10 mouse cellular contexts compared by ENCODE assay signal in the genomic region with DNA sequence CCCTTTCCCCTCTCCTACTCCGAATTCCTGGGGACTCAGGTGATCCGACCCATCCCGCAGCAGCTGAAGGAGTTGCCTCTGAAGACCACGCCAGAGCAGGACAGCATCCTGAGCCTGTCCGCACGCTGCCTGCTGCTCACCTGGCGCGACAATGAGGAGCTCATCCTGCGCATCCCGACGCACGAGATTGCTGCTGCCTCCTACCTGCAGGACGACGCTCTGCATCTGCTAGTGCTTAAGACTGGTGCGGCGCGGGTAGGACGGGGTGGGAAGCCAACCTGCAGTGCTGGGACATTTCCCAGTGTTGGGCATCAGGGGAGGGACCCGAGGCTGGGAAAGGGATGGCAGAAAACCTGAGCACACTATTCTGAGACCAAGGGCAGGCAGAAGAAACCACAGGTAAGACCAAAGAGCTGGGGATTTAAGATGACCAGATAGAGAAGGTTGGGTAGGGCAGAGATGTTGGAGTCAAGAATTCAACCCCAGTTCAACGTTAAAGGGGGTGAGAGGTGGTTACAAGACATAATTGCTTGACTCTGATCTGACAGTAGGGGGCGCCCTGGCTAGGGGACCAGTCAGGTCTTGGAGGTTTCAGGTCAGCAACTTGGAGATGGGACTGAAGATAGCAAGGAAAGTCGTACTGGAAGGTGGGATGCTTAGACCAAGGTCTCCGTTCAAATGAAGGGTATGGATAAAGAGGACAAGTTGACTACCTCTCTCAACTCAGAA. TPM values are rescaled to one million over a fixed set of nuclear protein-coding genes. Genes with fewer than 3 reads are reported as not detected.
DNase-seq lines count a peak whose midpoint lies in the region; ATAC-seq and TF ChIP-seq lines count a peak whose summit lies in the region.
"Had no signal": no experiment of that assay in that cellular context is flagged by ENCODE, and none has a peak within 500 bp of the region (broad histone marks: within the 10 kb centered on the region; RNA-seq: fewer than 3 reads in every experiment).

No protein-coding gene starts in this region.

- no peak for TF ChIP-seq POLR2A in heart, adult 2 months (IDR thresholded peaks at IDR 0.05; ENCODE audit: insufficient read depth, low read depth, low read length)
- no peak for TF ChIP-seq POLR2A in ES-Bruce4 (IDR thresholded peaks at IDR 0.05; ENCODE audit: insufficient read depth, low read length)

- no peak overlapping the region for H3K4me2 ChIP-seq in kidney, postnatal 0 days (ENCODE audit: low read length)
- H3K4me2 ChIP-seq in neural tube, embryonic 12.5 days (replicated peaks): peak overlapping the region; percentile 63; the same call in 1 of the 2 replicates

- 34% methylated on average over 23 of the region's 23 CpGs for WGBS in heart, adult 2 months
- 16% methylated on average over 23 of the region's 23 CpGs for WGBS in kidney, postnatal 0 days
- 11% methylated on average over 23 of the region's 23 CpGs for WGBS in neural tube, embryonic 12.5 days

- no peaks in the 10 kb centered on the region for H3K36me3 ChIP-seq in heart, adult 2 months (ENCODE audit: control insufficient read depth, insufficient read depth, low read length)
- no peaks in the 10 kb centered on the region for H3K36me3 ChIP-seq in ES-Bruce4 (ENCODE audit: control insufficient read depth, insufficient read depth, low read length, poor library complexity, severe bottlenecking)
- H3K36me3 ChIP-seq in kidney, postnatal 0 days (ENCODE audit: insufficient read depth, low read length): no peaks in the 10 kb centered on the region
- no peaks in the 10 kb centered on the region for H3K36me3 ChIP-seq in neural tube, embryonic 12.5 days
- H3K36me3 ChIP-seq: heart, embryonic 15.5 days had no signal

- no peak for ATAC-seq in kidney, postnatal 0 days (replicated peaks; ENCODE audit: low FRiP score, low read depth)
- ATAC-seq in neural tube, embryonic 12.5 days (ENCODE audit: low FRiP score, low read depth): 0 out of 2 replicates have a peak, but pooled peaks have one; percentile 17
- no peak for ATAC-seq in inflammation-experienced regulatory T-cells, adult 6 months

- no peak overlapping the region for H3K4me3 ChIP-seq in heart, adult 2 months
- no peak overlapping the region for H3K4me3 ChIP-seq in ES-Bruce4 (ENCODE audit: low read depth, low read length)
- H3K4me3 ChIP-seq in kidney, postnatal 0 days (replicated peaks; ENCODE audit: low read depth, low read length): no peak overlapping the region
- H3K4me3 ChIP-seq in neural tube, embryonic 12.5 days: no peak overlapping the region

- no peak for TF ChIP-seq EP300 in heart, adult 2 months (IDR thresholded peaks at IDR 0.05; ENCODE audit: insufficient read depth, low read depth, low read length)
- TF ChIP-seq EP300 in ES-Bruce4 (IDR thresholded peaks at IDR 0.05; ENCODE audit: insufficient read depth, low read depth, low read length): no peak

- H3K27me3 ChIP-seq in heart, adult 2 months (ENCODE audit: control insufficient read depth, insufficient read depth, low read length): peaks cover 9% of the 10 kb centered on the region
- H3K27me3 ChIP-seq in ES-Bruce4 (ENCODE audit: control insufficient read depth, insufficient read depth, low read length, poor library complexity, severe bottlenecking): peaks cover 7% of the 10 kb centered on the region
- H3K27me3 ChIP-seq in kidney, postnatal 0 days (ENCODE audit: insufficient read depth, low read length): peaks cover 32% of the 10 kb centered on the region
- H3K27me3 ChIP-seq in neural tube, embryonic 12.5 days (replicated peaks): peaks cover 55% of the 10 kb centered on the region

- no peaks in the 10 kb centered on the region for H3K9me3 ChIP-seq in ES-Bruce4 (replicated peaks; ENCODE audit: control insufficient read depth, insufficient read depth, low read length, poor library complexity, severe bottlenecking)
- H3K9me3 ChIP-seq in kidney, postnatal 0 days (replicated peaks; ENCODE audit: low read length): no peaks in the 10 kb centered on the region
- H3K9me3 ChIP-seq in neural tube, embryonic 12.5 days: no peaks in the 10 kb centered on the region
- H3K9me3 ChIP-seq: heart, embryonic 15.5 days had no signal

- peak; percentile 69 for TF ChIP-seq CTCF in heart, adult 2 months (IDR thresholded peaks at IDR 0.05)
- TF ChIP-seq CTCF in ES-Bruce4 (IDR thresholded peaks at IDR 0.05; ENCODE audit: low read depth, low read length): peak; percentile 71
- TF ChIP-seq CTCF in kidney, postnatal 0 days (IDR thresholded peaks at IDR 0.05; ENCODE audit: low read depth): peak; percentile 45; the same call in 1 of the 2 replicates

- H3K27ac ChIP-seq in heart, adult 2 months: no peak overlapping the region; the same call in 1 of the 2 replicates
- no peak overlapping the region for H3K27ac ChIP-seq in ES-Bruce4 (ENCODE audit: insufficient read depth, low read length)
- no peak overlapping the region for H3K27ac ChIP-seq in kidney, postnatal 0 days
- no peak overlapping the region for H3K27ac ChIP-seq in neural tube, embryonic 12.5 days
- H3K27ac ChIP-seq: heart, embryonic 15.5 days had no signal

- no peak for DNase-seq in heart, adult 2 months
- no peak for DNase-seq in heart, adult 9 months (ENCODE audit: low spot score in 2 of 2)
- peak; percentile 62 to 77 for DNase-seq in cerebellum, postnatal 14 days
- DNase-seq in kidney, postnatal 0 days (ENCODE audit: low spot score): peak; percentile 50
- DNase-seq in left cerebral cortex, adult 9 months (ENCODE audit: low spot score in 2 of 2): no peak

- peaks cover 2% of the 10 kb centered on the region; the same call in 1 of the 2 replicates for H3K79me2 ChIP-seq in heart, adult 2 months (replicated peaks; ENCODE audit: control insufficient read depth, insufficient read depth, low read length)

- intact Hi-C loops in heart, adult 2 months (cut with DNase I): no loop called here

- no peak overlapping the region for H3K9ac ChIP-seq in heart, adult 2 months (ENCODE audit: low read depth, low read length)
- H3K9ac ChIP-seq in ES-Bruce4 (ENCODE audit: low read depth, poor library complexity, severe bottlenecking): no peak overlapping the region
- H3K9ac ChIP-seq in kidney, postnatal 0 days (ENCODE audit: low read depth, low read length): no peak overlapping the region
- H3K9ac ChIP-seq in neural tube, embryonic 12.5 days: no peak overlapping the region

- H3K4me1 ChIP-seq in heart, adult 2 months (ENCODE audit: control insufficient read depth, insufficient read depth, low read length): peaks cover 11% of the 10 kb centered on the region
- H3K4me1 ChIP-seq in ES-Bruce4 (ENCODE audit: control insufficient read depth, insufficient read depth, low read length): no peaks in the 10 kb centered on the region
- no peaks in the 10 kb centered on the region for H3K4me1 ChIP-seq in kidney, postnatal 0 days (replicated peaks; ENCODE audit: insufficient read depth, low read length)
- H3K4me1 ChIP-seq in neural tube, embryonic 12.5 days: peaks cover 9% of the 10 kb centered on the region

RNA-seq across cellular contexts. Expression of a gene that starts 5.2 kb away (rescaled TPM):
- total RNA-seq in heart, adult 2 months (2021): 10 to 100 TPM; 13.3 to 15.9 TPM
- 43.4 and 44.3 TPM in 2 replicates for polyA plus RNA-seq in heart, adult 2 months (2012; rRNA removed)
- polyA plus RNA-seq in ES-Bruce4 (2011; ENCODE audit: insufficient read depth, insufficient read length, low read depth, missing spikeins): not detected in 2 replicates
- 3.4 TPM in 2 replicates for polyA plus RNA-seq in kidney, postnatal 0 days (2015; fragmentation: Nextera tagmentation; extraction: Ambion mirVana)
- 2.5 and 3.3 TPM in 2 replicates for polyA plus RNA-seq in neural tube, embryonic 12.5 days (2016; fragmentation: Nextera tagmentation; extraction: Ambion mirVana)
- polyA plus RNA-seq in inflammation-experienced regulatory T-cells, adult 6 months (2017; shearing (Covaris generic)): not detected
- total RNA-seq: neutrophil, adult 5-6 weeks had no signal

RNA-seq across cellular contexts. Expression of a gene that starts 37.3 kb away (rescaled TPM):
- total RNA-seq in heart, adult 2 months (2021): 1 to 10 TPM; 1.5 TPM
- 1.9 and 2.9 TPM in 2 replicates for polyA plus RNA-seq in heart, adult 2 months (2012; rRNA removed)
- polyA plus RNA-seq in ES-Bruce4 (2011; ENCODE audit: insufficient read depth, insufficient read length, low read depth, missing spikeins): 2.4 TPM in 2 replicates
- polyA plus RNA-seq in kidney, postnatal 0 days (2015; fragmentation: Nextera tagmentation; extraction: Ambion mirVana): 3.6 and 4.3 TPM in 2 replicates
- polyA plus RNA-seq in neural tube, embryonic 12.5 days (2016; fragmentation: Nextera tagmentation; extraction: Ambion mirVana): 2.5 and 2.6 TPM in 2 replicates
- 1 to 10 TPM in 1 of 3 experiments, under 1 TPM in 1, not detected in 1; 0.28 to 1.0 TPM for polyA plus RNA-seq in inflammation-experienced regulatory T-cells, adult 6 months (2017; shearing (Covaris generic))

RNA-seq across cellular contexts. Expression of a gene that starts 39.3 kb away (rescaled TPM):
- total RNA-seq in heart, adult 2 months (2021): not detected
- polyA plus RNA-seq in heart, adult 2 months (2012; rRNA removed): 0.08 TPM in 1 of 2 replicates, not detected in the other
- polyA plus RNA-seq in ES-Bruce4 (2011; ENCODE audit: insufficient read depth, insufficient read length, low read depth, missing spikeins): not detected in 2 replicates
- polyA plus RNA-seq in kidney, postnatal 0 days (2015; fragmentation: Nextera tagmentation; extraction: Ambion mirVana): not detected in 2 replicates
- 2.6 and 2.9 TPM in 2 replicates for polyA plus RNA-seq in neural tube, embryonic 12.5 days (2016; fragmentation: Nextera tagmentation; extraction: Ambion mirVana)
- not detected for polyA plus RNA-seq in inflammation-experienced regulatory T-cells, adult 6 months (2017; shearing (Covaris generic))
- total RNA-seq: neutrophil, adult 5-6 weeks had no signal
- polyA plus RNA-seq: heart, embryonic 15.5 days had no signal

RNA-seq across cellular contexts. Expression of a gene that starts 55.7 kb away (rescaled TPM):
- 100 to 1,000 TPM; 117 to 127 TPM for total RNA-seq in heart, adult 2 months (2021)
- 125 and 186 TPM in 2 replicates for polyA plus RNA-seq in heart, adult 2 months (2012; rRNA removed)
- polyA plus RNA-seq in ES-Bruce4 (2011; ENCODE audit: insufficient read depth, insufficient read length, low read depth, missing spikeins): 39.8 and 44.2 TPM in 2 replicates
- polyA plus RNA-seq in kidney, postnatal 0 days (2015; fragmentation: Nextera tagmentation; extraction: Ambion mirVana): 103 and 109 TPM in 2 replicates
- 159 and 182 TPM in 2 replicates for polyA plus RNA-seq in neural tube, embryonic 12.5 days (2016; fragmentation: Nextera tagmentation; extraction: Ambion mirVana)
- 100 to 1,000 TPM; 149 to 191 (median 188) TPM for polyA plus RNA-seq in inflammation-experienced regulatory T-cells, adult 6 months (2017; shearing (Covaris generic))

Comparison
In these comparisons a context has a peak if more than half of its experiments do, and no peak if none do; other contexts are left out.
1. DNase-seq: peak in cerebellum, postnatal 14 days (2 of 2) and kidney, postnatal 0 days (single experiment); none in heart, adult 2 months (0 of 2), heart, adult 9 months (0 of 2) and left cerebral cortex, adult 9 months (0 of 2).
2. RNA of a gene that starts 5.2 kb away (polyA plus RNA-seq): 43.4 to 44.3 TPM in heart, adult 2 months; 3.4 TPM in kidney, postnatal 0 days, 2.5 to 3.3 TPM in neural tube, embryonic 12.5 days, not detected in ES-Bruce4 and not detected in inflammation-experienced regulatory T-cells, adult 6 months; every median in the first group is over 10 times any median in the second.
3. Peak in every context shown above with its lines, with median percentiles within 50 percentile points of each other: CTCF ChIP-seq.